Mouse (Mus musculus) forebrain, postnatal 0 days (tissue): ENCODE measurements around the gene Coa4. TPM values are rescaled to one million over a fixed set of nuclear protein-coding genes. Genes with fewer than 3 reads are reported as not detected.

Source experiments
- ATAC-seq: fragments of 200-750 bp; cut with Nextera tagmentation; 2 replicates; pipeline ENCODE4 v1.8.0; 2017; ENCODE audit warnings: mild to moderate bottlenecking, moderate library complexity
- DNase-seq: peaks from one replicate; pipeline ENCODE4 v3.0.0-alpha.2; 2015
- H3K27ac ChIP-seq: fragments of 300-500 bp; sonication (generic); 2 replicates; pipeline ENCODE4 v1.5.1; 2014; ENCODE audit warnings: low read depth, mild to moderate bottlenecking, antibody characterized with exemption, low read length, moderate library complexity, mixed read lengths
- H3K27me3 ChIP-seq: fragments of 300-500 bp; sonication (generic); 2 replicates; pipeline ENCODE4 v1.6.1; 2014; ENCODE audit warnings: mild to moderate bottlenecking, low read length, mixed read lengths; ENCODE audit not compliant: insufficient read depth
- H3K36me3 ChIP-seq: fragments of 300-500 bp; sonication (generic); 2 replicates; pipeline ENCODE4 v1.6.1; 2014; ENCODE audit warnings: mild to moderate bottlenecking, moderate library complexity; ENCODE audit not compliant: insufficient read depth
- H3K4me1 ChIP-seq: fragments of 300-500 bp; sonication (generic); 2 replicates; pipeline ENCODE4 v1.6.1; 2014; ENCODE audit warnings: antibody characterized with exemption; ENCODE audit not compliant: insufficient read depth
- H3K4me2 ChIP-seq: fragments of 300-500 bp; sonication (generic); 2 replicates; pipeline ENCODE4 v1.6.1; 2014; ENCODE audit warnings: low read depth, mild to moderate bottlenecking, moderate library complexity
- H3K4me3 ChIP-seq: fragments of 300-500 bp; sonication (generic); 2 replicates; pipeline ENCODE4 v1.5.1; 2014; ENCODE audit warnings: low read depth, low read length, mixed read lengths
- H3K9ac ChIP-seq: fragments of 300-500 bp; sonication (generic); 2 replicates; pipeline ENCODE4 v1.6.1; 2014; ENCODE audit warnings: mild to moderate bottlenecking
- H3K9me3 ChIP-seq: fragments of 300-500 bp; sonication (generic); 2 replicates; pipeline ENCODE4 v1.6.1; 2016; ENCODE audit warnings: low read length
- CTCF ChIP-seq: sonication (generic); IDR thresholded peaks from 2 replicates; pipeline ENCODE4 v1.5.1; 2016; ENCODE audit warnings: antibody characterized with exemption, control low read depth, low read depth
- WGBS: fragments of 180-500 bp; shearing (Covaris S2); extraction: QIAGEN DNeasy Blood & Tissue Kit; methylation state at CpG from one replicate; pipeline ENCODE4 v1.1.7; 2014; 5-methylcytosine and 5-hydroxymethylcytosine counted together
- polyA plus RNA-seq: library from polyadenylated mRNA; unstranded; fragments of >200 nt; fragmentation: Nextera tagmentation; extraction: Ambion mirVana; gene quantifications from 2 replicates; pipeline ENCODE4 v1.2.1, GENCODE M21; 2015
- total RNA-seq: library from RNA; depleted of rRNA; stranded (reverse); fragments of >200 nt; gene quantifications from 2 replicates; pipeline ENCODE4 v1.2.3, GENCODE M21; 2014

Gene Coa4
- total and polyA plus RNA-seq, 2 experiments from 2014 or later = 5.7 to 10.3 TPM

DNA sequence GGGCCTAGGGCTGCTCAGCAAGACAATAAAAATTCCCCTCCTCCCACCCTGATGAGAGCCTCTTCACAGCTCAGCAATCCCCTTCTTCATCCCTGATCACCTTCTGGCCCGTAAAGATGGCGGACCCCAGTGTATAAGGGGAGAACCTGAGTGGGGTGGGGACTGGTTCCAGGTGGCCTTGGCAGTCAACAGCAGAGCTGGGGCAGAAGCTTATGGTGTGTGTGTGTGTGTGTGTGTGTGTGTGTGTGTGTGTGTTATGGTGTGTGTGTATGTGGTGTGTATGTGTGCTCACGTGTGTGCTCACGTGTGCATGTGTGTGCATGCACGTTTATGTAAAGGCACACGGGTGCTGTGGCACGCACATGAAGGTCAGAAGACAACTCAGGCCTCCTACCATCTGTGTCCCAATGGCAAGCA lies 42.4 kb upstream of the Coa4 start:
- 90% methylated on average over 7 of the region's 7 CpGs for WGBS
- DNase-seq = no peak
- Histone ChIP-seq H3K9ac (no peak overlapping the region), H3K4me2 (peak overlapping the region; percentile 61; the same call in 1 of the 2 replicates), H3K9me3 (no peaks in the 10 kb centered on the region), H3K27me3 (no peaks in the 10 kb centered on the region), H3K27ac (no peak overlapping the region), H3K36me3 (no peaks in the 10 kb centered on the region), H3K4me1 (peaks cover 20% of the 10 kb centered on the region), H3K4me3 (no peak overlapping the region)
- no peak for TF ChIP-seq CTCF
- ATAC-seq = no peak

GRCm38 (mm10) chr7:100495042-100495441 lies 41.8 kb upstream of the Coa4 start:
- no peak for DNase-seq
- no peak overlapping the region for H3K9ac ChIP-seq
- TF ChIP-seq CTCF = no peak
- 50% methylated on average over 8 of the region's 8 CpGs for WGBS
- H3K4me1 ChIP-seq = peaks cover 20% of the 10 kb centered on the region
- H3K27ac ChIP-seq = peak overlapping the region; percentile 66
- H3K27me3 ChIP-seq = no peaks in the 10 kb centered on the region
- no peaks in the 10 kb centered on the region for H3K36me3 ChIP-seq
- no peak for ATAC-seq
- no peaks in the 10 kb centered on the region for H3K9me3 ChIP-seq
- H3K4me2 ChIP-seq = 0 out of 2 replicates have a peak overlapping the region, but pooled peaks have one; percentile 19
- H3K4me3 ChIP-seq = no peak overlapping the region

- 24% methylated on average over 11 of the region's 11 CpGs for WGBS
- TF ChIP-seq CTCF = 0 out of 2 replicates have a peak, but pooled peaks have one; percentile 11
- no peaks in the 10 kb centered on the region for H3K36me3 ChIP-seq
- peak overlapping the region; percentile 6; the same call in 1 of the 2 replicates for H3K9ac ChIP-seq
- peaks cover 20% of the 10 kb centered on the region for H3K4me1 ChIP-seq
- peak; percentile 92 for ATAC-seq
- DNase-seq = peak; percentile 76
- no peak overlapping the region for H3K4me3 ChIP-seq
- no peaks in the 10 kb centered on the region for H3K9me3 ChIP-seq
- peak overlapping the region; percentile 66 for H3K27ac ChIP-seq
- H3K27me3 ChIP-seq = no peaks in the 10 kb centered on the region
- H3K4me2 ChIP-seq = peak overlapping the region; percentile 19; the same call in 1 of the 2 replicates
Measured at GRCm38 (mm10) chr7:100495581-100496251, 41.2 kb upstream of the Coa4 start.

DNA sequence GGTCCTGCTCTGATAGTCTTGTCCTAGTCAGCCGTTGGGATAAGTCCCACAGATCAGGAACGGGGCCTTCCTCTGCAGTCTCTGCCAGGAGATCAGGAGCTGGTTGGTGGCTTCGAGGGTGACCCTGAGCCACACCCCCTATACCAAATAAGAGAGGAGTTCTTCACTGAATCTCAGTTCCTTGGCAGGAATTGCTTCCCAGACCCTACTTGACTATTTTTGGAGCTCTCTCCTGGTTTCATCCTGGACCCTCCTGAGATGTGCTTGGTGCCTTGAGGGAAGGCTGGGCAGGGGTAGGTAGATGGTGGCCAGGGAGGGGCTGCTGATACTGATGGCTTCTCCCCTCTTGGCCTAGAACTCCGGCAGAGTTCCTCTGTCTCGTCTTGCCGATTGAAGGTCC lies 40.5 kb upstream of the Coa4 start:
- WGBS = 77% methylated on average over 6 of the region's 6 CpGs
- DNase-seq = no peak
- Histone ChIP-seq H3K27ac (peak overlapping the region; percentile 54), H3K36me3 (no peaks in the 10 kb centered on the region), H3K9ac (no peak overlapping the region), H3K27me3 (no peaks in the 10 kb centered on the region), H3K4me1 (peaks cover 20% of the 10 kb centered on the region), H3K4me3 (no peak overlapping the region), H3K9me3 (no peaks in the 10 kb centered on the region), H3K4me2 (peak overlapping the region; percentile 8; the same call in 1 of the 2 replicates)
- no peak for ATAC-seq
- TF ChIP-seq CTCF = no peak

DNA sequence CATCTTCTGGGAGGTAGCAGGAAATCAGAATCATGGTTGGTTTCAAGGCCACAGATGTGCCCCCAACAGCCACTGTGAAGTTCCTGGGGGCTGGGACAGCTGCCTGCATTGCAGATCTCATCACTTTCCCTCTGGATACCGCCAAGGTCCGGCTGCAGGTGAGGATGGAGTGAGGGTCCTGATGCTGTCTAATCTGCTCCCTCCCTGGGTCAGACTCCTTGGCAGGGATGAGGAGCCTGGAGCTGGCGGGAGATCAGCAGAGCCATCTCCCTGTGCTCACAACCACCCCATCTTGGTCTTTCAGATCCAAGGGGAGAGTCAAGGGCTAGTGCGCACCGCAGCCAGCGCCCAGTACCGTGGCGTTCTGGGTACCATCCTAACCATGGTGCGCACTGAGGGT lies 40.1 kb upstream of the Coa4 start:
- no peak for ATAC-seq
- Histone ChIP-seq H3K4me1 (peaks cover 20% of the 10 kb centered on the region), H3K4me3 (no peak overlapping the region), H3K27ac (no peak overlapping the region), H3K27me3 (no peaks in the 10 kb centered on the region), H3K9ac (no peak overlapping the region), H3K4me2 (0 out of 2 replicates have a peak overlapping the region, but pooled peaks have one; percentile 8), H3K36me3 (no peaks in the 10 kb centered on the region), H3K9me3 (no peaks in the 10 kb centered on the region)
- WGBS = 98% methylated on average over 9 of the region's 9 CpGs
- no peak for TF ChIP-seq CTCF
- no peak for DNase-seq

GRCm38 (mm10) chr7:100497402-100497801 lies 39.5 kb upstream of the Coa4 start:
- Histone ChIP-seq H3K4me1 (peaks cover 20% of the 10 kb centered on the region), H3K4me3 (no peak overlapping the region), H3K9ac (no peak overlapping the region), H3K4me2 (no peak overlapping the region), H3K36me3 (no peaks in the 10 kb centered on the region), H3K27me3 (no peaks in the 10 kb centered on the region), H3K9me3 (no peaks in the 10 kb centered on the region), H3K27ac (no peak overlapping the region)
- no peak for DNase-seq
- 84% methylated on average over 4 of the region's 4 CpGs for WGBS
- TF ChIP-seq CTCF = no peak
- ATAC-seq = no peak

GRCm38 (mm10) chr7:100497982-100498381 lies 38.9 kb upstream of the Coa4 start:
- no peak overlapping the region for H3K9ac ChIP-seq
- no peaks in the 10 kb centered on the region for H3K27me3 ChIP-seq
- no peak overlapping the region for H3K4me2 ChIP-seq
- no peak overlapping the region for H3K4me3 ChIP-seq
- no peak for DNase-seq
- H3K4me1 ChIP-seq = peaks cover 15% of the 10 kb centered on the region
- 93% methylated on average over 13 of the region's 13 CpGs for WGBS
- H3K9me3 ChIP-seq = no peaks in the 10 kb centered on the region
- no peaks in the 10 kb centered on the region for H3K36me3 ChIP-seq
- no peak for ATAC-seq
- no peak overlapping the region for H3K27ac ChIP-seq
- no peak for TF ChIP-seq CTCF
